Mouse (Mus musculus): ENCODE results near the gene Il7r. TPM values are rescaled to one million over a fixed set of nuclear protein-coding genes. Genes with fewer than 3 reads are reported as not detected.

Il7r gene
- polyA plus RNA-seq, 1 experiment from 2014 or later = 0.13 TPM

GRCm38 (mm10) chr15:9548951-9549350 is 19.0 kb upstream of the Il7r start:
- Histone ChIP-seq H3K27ac (ENCODE audit: low read depth, low read length) (no peak overlapping the region), H3K9ac (replicated peaks; ENCODE audit: low read depth, low read length) (no peak overlapping the region), H3K9me3 (ENCODE audit: control insufficient read depth, low read length) (no peaks in the 10 kb centered on the region), H3K27me3 (ENCODE audit: control insufficient read depth, insufficient read depth, low read length) (no peaks in the 10 kb centered on the region), H3K4me2 (ENCODE audit: low read depth, low read length) (no peak overlapping the region), H3K36me3 (ENCODE audit: control insufficient read depth, insufficient read depth, low read length) (no peaks in the 10 kb centered on the region), H3K4me3 (ENCODE audit: low read depth, low read length) (no peak overlapping the region), H3K4me1 (ENCODE audit: control insufficient read depth, insufficient read depth, low read length) (no peaks in the 10 kb centered on the region)
- 94% methylated on average over 2 of the region's 2 CpGs for WGBS
- no peak for ATAC-seq (ENCODE audit: low read depth)

- Histone ChIP-seq H3K9me3 (ENCODE audit: control insufficient read depth, low read length) (no peaks in the 10 kb centered on the region), H3K4me3 (ENCODE audit: low read depth, low read length) (no peak overlapping the region), H3K36me3 (ENCODE audit: control insufficient read depth, insufficient read depth, low read length) (no peaks in the 10 kb centered on the region), H3K4me1 (ENCODE audit: control insufficient read depth, insufficient read depth, low read length) (no peaks in the 10 kb centered on the region), H3K27me3 (ENCODE audit: control insufficient read depth, insufficient read depth, low read length) (no peaks in the 10 kb centered on the region), H3K4me2 (ENCODE audit: low read depth, low read length) (no peak overlapping the region), H3K27ac (ENCODE audit: low read depth, low read length) (no peak overlapping the region), H3K9ac (replicated peaks; ENCODE audit: low read depth, low read length) (no peak overlapping the region)
- no peak for ATAC-seq (ENCODE audit: low read depth)
- 86% methylated on average over 1 of the region's 1 CpGs for WGBS
These were observed 5.2 kb upstream of the Il7r start for GRCm38 (mm10) chr15:9535200-9535599.

- Histone ChIP-seq H3K36me3 (ENCODE audit: control insufficient read depth, insufficient read depth, low read length) (no peaks in the 10 kb centered on the region), H3K27me3 (ENCODE audit: control insufficient read depth, insufficient read depth, low read length) (no peaks in the 10 kb centered on the region), H3K4me1 (ENCODE audit: control insufficient read depth, insufficient read depth, low read length) (no peaks in the 10 kb centered on the region), H3K4me3 (ENCODE audit: low read depth, low read length) (no peak overlapping the region), H3K9me3 (ENCODE audit: control insufficient read depth, low read length) (no peaks in the 10 kb centered on the region), H3K27ac (ENCODE audit: low read depth, low read length) (no peak overlapping the region), H3K9ac (replicated peaks; ENCODE audit: low read depth, low read length) (no peak overlapping the region), H3K4me2 (ENCODE audit: low read depth, low read length) (no peak overlapping the region)
- WGBS = 91% methylated on average over 3 of the region's 3 CpGs
- ATAC-seq (ENCODE audit: low read depth) = no peak
These were observed 3.5 kb upstream of the Il7r start for GRCm38 (mm10) chr15:9533356-9533902.

- H3K27me3 ChIP-seq (ENCODE audit: control insufficient read depth, insufficient read depth, low read length) = no peaks in the 10 kb centered on the region
- no peak overlapping the region for H3K4me3 ChIP-seq (ENCODE audit: low read depth, low read length)
- H3K4me2 ChIP-seq (ENCODE audit: low read depth, low read length) = no peak overlapping the region
- H3K4me1 ChIP-seq (ENCODE audit: control insufficient read depth, insufficient read depth, low read length) = no peaks in the 10 kb centered on the region
- H3K36me3 ChIP-seq (ENCODE audit: control insufficient read depth, insufficient read depth, low read length) = no peaks in the 10 kb centered on the region
- H3K27ac ChIP-seq (ENCODE audit: low read depth, low read length) = no peak overlapping the region
- no peaks in the 10 kb centered on the region for H3K9me3 ChIP-seq (ENCODE audit: control insufficient read depth, low read length)
- ATAC-seq (ENCODE audit: low read depth) = no peak
- WGBS = 73% methylated on average over 3 of the region's 3 CpGs
- no peak overlapping the region for H3K9ac ChIP-seq (replicated peaks; ENCODE audit: low read depth, low read length)
These were observed 330 bp downstream of the Il7r start for GRCm38 (mm10) chr15:9529646-9530045.

GRCm38 (mm10) chr15:9528186-9528935 is 1.6 kb downstream of the Il7r start:
- Histone ChIP-seq H3K9me3 (ENCODE audit: control insufficient read depth, low read length) (no peaks in the 10 kb centered on the region), H3K27me3 (ENCODE audit: control insufficient read depth, insufficient read depth, low read length) (no peaks in the 10 kb centered on the region), H3K4me3 (ENCODE audit: low read depth, low read length) (no peak overlapping the region), H3K27ac (ENCODE audit: low read depth, low read length) (no peak overlapping the region), H3K4me2 (ENCODE audit: low read depth, low read length) (no peak overlapping the region), H3K4me1 (ENCODE audit: control insufficient read depth, insufficient read depth, low read length) (no peaks in the 10 kb centered on the region), H3K36me3 (ENCODE audit: control insufficient read depth, insufficient read depth, low read length) (no peaks in the 10 kb centered on the region), H3K9ac (replicated peaks; ENCODE audit: low read depth, low read length) (no peak overlapping the region)
- 78% methylated on average over 3 of the region's 3 CpGs for WGBS
- peak; percentile 54; the same call in 1 of the 2 replicates for ATAC-seq (ENCODE audit: low read depth)

GRCm38 (mm10) chr15:9526412-9526811 is 3.6 kb downstream of the Il7r start:
- no peak for ATAC-seq (ENCODE audit: low read depth)
- no peak overlapping the region for H3K9ac ChIP-seq (replicated peaks; ENCODE audit: low read depth, low read length)
- H3K27ac ChIP-seq (ENCODE audit: low read depth, low read length) = no peak overlapping the region
- no peaks in the 10 kb centered on the region for H3K27me3 ChIP-seq (ENCODE audit: control insufficient read depth, insufficient read depth, low read length)
- H3K4me3 ChIP-seq (ENCODE audit: low read depth, low read length) = no peak overlapping the region
- H3K4me2 ChIP-seq (ENCODE audit: low read depth, low read length) = no peak overlapping the region
- H3K36me3 ChIP-seq (ENCODE audit: control insufficient read depth, insufficient read depth, low read length) = no peaks in the 10 kb centered on the region
- no peaks in the 10 kb centered on the region for H3K4me1 ChIP-seq (ENCODE audit: control insufficient read depth, insufficient read depth, low read length)
- H3K9me3 ChIP-seq (ENCODE audit: control insufficient read depth, low read length) = no peaks in the 10 kb centered on the region

- no peaks in the 10 kb centered on the region for H3K4me1 ChIP-seq (ENCODE audit: control insufficient read depth, insufficient read depth, low read length)
- H3K9ac ChIP-seq (replicated peaks; ENCODE audit: low read depth, low read length) = no peak overlapping the region
- no peaks in the 10 kb centered on the region for H3K27me3 ChIP-seq (ENCODE audit: control insufficient read depth, insufficient read depth, low read length)
- no peak overlapping the region for H3K4me3 ChIP-seq (ENCODE audit: low read depth, low read length)
- no peak overlapping the region for H3K27ac ChIP-seq (ENCODE audit: low read depth, low read length)
- H3K9me3 ChIP-seq (ENCODE audit: control insufficient read depth, low read length) = no peaks in the 10 kb centered on the region
- no peaks in the 10 kb centered on the region for H3K36me3 ChIP-seq (ENCODE audit: control insufficient read depth, insufficient read depth, low read length)
- WGBS = 87% methylated on average over 5 of the region's 5 CpGs
- no peak overlapping the region for H3K4me2 ChIP-seq (ENCODE audit: low read depth, low read length)
- no peak for ATAC-seq (ENCODE audit: low read depth)
These were observed 5.1 kb downstream of the Il7r start for GRCm38 (mm10) chr15:9524907-9525306.

GRCm38 (mm10) chr15:9523956-9524355 is 6.0 kb downstream of the Il7r start:
- no peak overlapping the region for H3K27ac ChIP-seq (ENCODE audit: low read depth, low read length)
- H3K36me3 ChIP-seq (ENCODE audit: control insufficient read depth, insufficient read depth, low read length) = no peaks in the 10 kb centered on the region
- no peak for ATAC-seq (ENCODE audit: low read depth)
- H3K9me3 ChIP-seq (ENCODE audit: control insufficient read depth, low read length) = no peaks in the 10 kb centered on the region
- WGBS = 84% methylated on average over 5 of the region's 5 CpGs
- no peaks in the 10 kb centered on the region for H3K27me3 ChIP-seq (ENCODE audit: control insufficient read depth, insufficient read depth, low read length)
- no peaks in the 10 kb centered on the region for H3K4me1 ChIP-seq (ENCODE audit: control insufficient read depth, insufficient read depth, low read length)
- no peak overlapping the region for H3K9ac ChIP-seq (replicated peaks; ENCODE audit: low read depth, low read length)
- H3K4me3 ChIP-seq (ENCODE audit: low read depth, low read length) = no peak overlapping the region
- H3K4me2 ChIP-seq (ENCODE audit: low read depth, low read length) = no peak overlapping the region

- Histone ChIP-seq H3K4me2 (ENCODE audit: low read depth, low read length) (no peak overlapping the region), H3K9ac (replicated peaks; ENCODE audit: low read depth, low read length) (no peak overlapping the region), H3K9me3 (ENCODE audit: control insufficient read depth, low read length) (no peaks in the 10 kb centered on the region), H3K4me1 (ENCODE audit: control insufficient read depth, insufficient read depth, low read length) (no peaks in the 10 kb centered on the region), H3K36me3 (ENCODE audit: control insufficient read depth, insufficient read depth, low read length) (no peaks in the 10 kb centered on the region), H3K27ac (ENCODE audit: low read depth, low read length) (no peak overlapping the region), H3K4me3 (ENCODE audit: low read depth, low read length) (no peak overlapping the region), H3K27me3 (ENCODE audit: control insufficient read depth, insufficient read depth, low read length) (no peaks in the 10 kb centered on the region)
- no peak for ATAC-seq (ENCODE audit: low read depth)
- 92% methylated on average over 3 of the region's 3 CpGs for WGBS
These were observed 6.9 kb downstream of the Il7r start for GRCm38 (mm10) chr15:9523059-9523458.
